Mouse (Mus musculus) gastrocnemius, postnatal 25 days (tissue): ENCODE results near the gene Vdac2. TPM values are rescaled to one million over a fixed set of nuclear protein-coding genes. Genes with fewer than 3 reads are reported as not detected.

Experiments used
- DNase-seq: peaks from one replicate; pipeline ENCODE4 v3.0.0; 2022
- long read RNA-seq, 2 experiments: library from polyadenylated mRNA; stranded (forward); transcript quantifications; one replicate each; pipeline ENCODE4 v2.0.0; 2021
- total RNA-seq, 2 experiments: library from RNA; stranded (reverse); gene quantifications; 1 replicate in 1 of 2; 2 replicates in 1 of 2; pipeline ENCODE4 v1.2.3; 2021

Vdac2 gene
- 100 to 1,000 TPM; 279 to 296 TPM for total RNA-seq
- long read RNA-seq, experiment 1, transcript Vdac2-201 (10 exons, 1,954 nt): major isoform, 329 of 383 reads
- long read RNA-seq, experiment 1, partial matches to known transcripts: 25 of 383 reads
- long read RNA-seq, experiment 1, other reads (novel, unspliced or antisense): 27 of 383 reads
- long read RNA-seq, experiment 2, transcript Vdac2-201 (10 exons, 1,954 nt): major isoform, 330 of 363 reads
- long read RNA-seq, experiment 2, partial matches to known transcripts: 11 of 363 reads
- long read RNA-seq, experiment 2, other reads (novel, unspliced or antisense): 22 of 363 reads

- no peak for DNase-seq
Observed at GRCm38 (mm10) chr14:21824938-21825337, at the start of gene Vdac2. Gene Vdac2 (plus strand): TSS chr14:21825238.

- DNase-seq: no peak
Observed at GRCm38 (mm10) chr14:21776201-21776600, 48.8 kb upstream of the Vdac2 start.

- no peak for DNase-seq
Observed at GRCm38 (mm10) chr14:21786500-21786899, 38.5 kb upstream of the Vdac2 start.

GRCm38 (mm10) chr14:21787374-21787773, 37.7 kb upstream of the Vdac2 start:
- DNase-seq: no peak

- DNase-seq: no peak
Observed at GRCm38 (mm10) chr14:21788121-21788520, 36.9 kb upstream of the Vdac2 start.

- no peak for DNase-seq
Observed at GRCm38 (mm10) chr14:21790585-21791251, 34.3 kb upstream of the Vdac2 start.

- DNase-seq: no peak
Observed at GRCm38 (mm10) chr14:21791722-21792121, 33.3 kb upstream of the Vdac2 start.

GRCm38 (mm10) chr14:21792250-21792649, 32.8 kb upstream of the Vdac2 start:
- DNase-seq: no peak

- DNase-seq: no peak
Observed at GRCm38 (mm10) chr14:21800641-21801040, 24.4 kb upstream of the Vdac2 start.

- DNase-seq: no peak
Observed at GRCm38 (mm10) chr14:21801624-21802023, 23.4 kb upstream of the Vdac2 start.

GRCm38 (mm10) chr14:21802543-21803206, 22.4 kb upstream of the Vdac2 start:
- DNase-seq: no peak

- no peak for DNase-seq
Observed at GRCm38 (mm10) chr14:21806203-21806602, 18.8 kb upstream of the Vdac2 start.

- no peak for DNase-seq
Observed at GRCm38 (mm10) chr14:21806631-21807160, 18.3 kb upstream of the Vdac2 start.

- no peak for DNase-seq
Observed at GRCm38 (mm10) chr14:21808208-21808922, 16.7 kb upstream of the Vdac2 start.

GRCm38 (mm10) chr14:21809418-21809817, 15.6 kb upstream of the Vdac2 start:
- DNase-seq: no peak

GRCm38 (mm10) chr14:21811301-21811700, 13.7 kb upstream of the Vdac2 start:
- no peak for DNase-seq

GRCm38 (mm10) chr14:21811744-21812393, 13.2 kb upstream of the Vdac2 start:
- DNase-seq: peak; percentile 13

- DNase-seq: peak; percentile 24
Observed at GRCm38 (mm10) chr14:21812590-21813162, 12.4 kb upstream of the Vdac2 start.

GRCm38 (mm10) chr14:21813216-21813615, 11.8 kb upstream of the Vdac2 start:
- no peak for DNase-seq

- DNase-seq: no peak
Observed at GRCm38 (mm10) chr14:21813847-21814246, 11.2 kb upstream of the Vdac2 start.

GRCm38 (mm10) chr14:21814606-21815005, 10.4 kb upstream of the Vdac2 start:
- no peak for DNase-seq
